In genomic region chr4:46344288-46344687, GRCm38 (mm10) we compare ENCODE assay signal across 8 mouse cellular contexts. TPM values are rescaled to one million over a fixed set of nuclear protein-coding genes. Genes with fewer than 3 reads are reported as not detected.
DNase-seq lines count a peak whose midpoint lies in the region; ATAC-seq lines count a peak whose summit lies in the region.

No protein-coding gene starts in this region.

- peak; percentile 47 for ATAC-seq in granulocyte monocyte progenitor cell, adult 5-6 weeks (replicated peaks; ENCODE audit: poor library complexity, severe bottlenecking)
- no peak for ATAC-seq in midbrain, embryonic 16.5 days

- H3K4me1 ChIP-seq in limb, embryonic 10.5 days, result peaks cover 33% of the 10 kb centered on the region
- peaks cover 5% of the 10 kb centered on the region for H3K4me1 ChIP-seq in midbrain, embryonic 16.5 days (ENCODE audit: control insufficient read depth, insufficient read depth, low read length)

- peaks cover 100% of the 10 kb centered on the region for H3K27me3 ChIP-seq in limb, embryonic 10.5 days (ENCODE audit: low read depth, poor library complexity, severe bottlenecking)
- peaks cover 56% of the 10 kb centered on the region for H3K27me3 ChIP-seq in midbrain, embryonic 16.5 days (ENCODE audit: control insufficient read depth, insufficient read depth, low read depth, low read length)

- peak overlapping the region; percentile 43 for H3K27ac ChIP-seq in limb, embryonic 10.5 days
- H3K27ac ChIP-seq in midbrain, embryonic 16.5 days (ENCODE audit: low read length), result no peak overlapping the region

- peak overlapping the region; percentile 52 for H3K4me2 ChIP-seq in midbrain, embryonic 16.5 days (ENCODE audit: low read length)

- H3K4me3 ChIP-seq in limb, embryonic 10.5 days, result peak overlapping the region; percentile 39
- H3K4me3 ChIP-seq in midbrain, embryonic 16.5 days (ENCODE audit: low read depth, low read length), result peak overlapping the region; percentile 41

- H3K9ac ChIP-seq in midbrain, embryonic 16.5 days (ENCODE audit: low read depth, low read length), result 0 out of 2 replicates have a peak overlapping the region, but pooled peaks have one; percentile 31

- H3K36me3 ChIP-seq in limb, embryonic 10.5 days, result no peaks in the 10 kb centered on the region
- no peaks in the 10 kb centered on the region for H3K36me3 ChIP-seq in midbrain, embryonic 16.5 days (ENCODE audit: control insufficient read depth, insufficient read depth, low read length)

- DNase-seq in adrenal gland, postnatal 10 days, result peak; percentile 28
- no peak for DNase-seq in adrenal gland, postnatal 4 days (ENCODE audit: low spot score in 2 of 2)
- DNase-seq in ZHBTc4 (ENCODE audit: low read depth, low spot score), result peak; percentile 81
- DNase-seq in limb, embryonic 10.5 days (ENCODE audit: low spot score), result peak; percentile 59
- no peak for DNase-seq in frontal cortex, postnatal 14 days (ENCODE audit: low spot score in 2 of 2)
- DNase-seq in ovary, postnatal 10 days (ENCODE audit: low spot score), result no peak

- under 1% methylated on average over 51 of the region's 51 CpGs for WGBS in limb, embryonic 10.5 days
- WGBS in midbrain, embryonic 16.5 days, result 1% methylated on average over 39 of the region's 51 CpGs

- H3K9me3 ChIP-seq in limb, embryonic 10.5 days (replicated peaks), result no peaks in the 10 kb centered on the region
- H3K9me3 ChIP-seq in midbrain, embryonic 16.5 days (replicated peaks; ENCODE audit: control insufficient read depth, low read length, poor library complexity, severe bottlenecking), result no peaks in the 10 kb centered on the region

RNA-seq across cellular contexts. Expression of gene Foxe1, which starts 0.9 kb away (rescaled TPM):
- total RNA-seq in adrenal gland, postnatal 10 days (2021), result not detected
- not detected for total RNA-seq in adrenal gland, postnatal 4 days (2021)
- not detected in 2 replicates for total RNA-seq in granulocyte monocyte progenitor cell, adult 5-6 weeks (2014; fragmentation: Nextera tagmentation)
- 0.26 TPM in 1 of 2 replicates, not detected in the other for total RNA-seq in granulocyte monocyte progenitor cell, adult 5-6 weeks (2017)
- 0.35 TPM in 1 of 2 replicates, not detected in the other for polyA plus RNA-seq in limb, embryonic 10.5 days (2016; fragmentation: Nextera tagmentation; extraction: Ambion mirVana)
- not detected in 2 replicates for polyA plus RNA-seq in midbrain, embryonic 16.5 days (2015; fragmentation: Nextera tagmentation; extraction: Ambion mirVana)

RNA-seq across cellular contexts. Expression of gene Trmo, which starts 44.9 kb away (rescaled TPM):
- 1 to 10 TPM; 5.5 to 7.3 TPM for total RNA-seq in adrenal gland, postnatal 10 days (2021)
- total RNA-seq in adrenal gland, postnatal 4 days (2021), result 1 to 10 TPM; 7.4 to 7.8 TPM
- 11.1 and 13.3 TPM in 2 replicates for total RNA-seq in granulocyte monocyte progenitor cell, adult 5-6 weeks (2014; fragmentation: Nextera tagmentation)
- 11.8 and 12.7 TPM in 2 replicates for total RNA-seq in granulocyte monocyte progenitor cell, adult 5-6 weeks (2017)
- polyA plus RNA-seq in limb, embryonic 10.5 days (2016; fragmentation: Nextera tagmentation; extraction: Ambion mirVana), result 11.5 and 11.9 TPM in 2 replicates
- polyA plus RNA-seq in midbrain, embryonic 16.5 days (2015; fragmentation: Nextera tagmentation; extraction: Ambion mirVana), result 8.6 and 9.0 TPM in 2 replicates

Comparison
In these comparisons a context has a peak if more than half of its experiments do, and no peak if none do; other contexts are left out.
1. DNase-seq: peak in adrenal gland, postnatal 10 days (single experiment), ZHBTc4 (single experiment) and limb, embryonic 10.5 days (single experiment); none in adrenal gland, postnatal 4 days (0 of 2), frontal cortex, postnatal 14 days (0 of 2) and ovary, postnatal 10 days (single experiment).